In the genomic region with DNA sequence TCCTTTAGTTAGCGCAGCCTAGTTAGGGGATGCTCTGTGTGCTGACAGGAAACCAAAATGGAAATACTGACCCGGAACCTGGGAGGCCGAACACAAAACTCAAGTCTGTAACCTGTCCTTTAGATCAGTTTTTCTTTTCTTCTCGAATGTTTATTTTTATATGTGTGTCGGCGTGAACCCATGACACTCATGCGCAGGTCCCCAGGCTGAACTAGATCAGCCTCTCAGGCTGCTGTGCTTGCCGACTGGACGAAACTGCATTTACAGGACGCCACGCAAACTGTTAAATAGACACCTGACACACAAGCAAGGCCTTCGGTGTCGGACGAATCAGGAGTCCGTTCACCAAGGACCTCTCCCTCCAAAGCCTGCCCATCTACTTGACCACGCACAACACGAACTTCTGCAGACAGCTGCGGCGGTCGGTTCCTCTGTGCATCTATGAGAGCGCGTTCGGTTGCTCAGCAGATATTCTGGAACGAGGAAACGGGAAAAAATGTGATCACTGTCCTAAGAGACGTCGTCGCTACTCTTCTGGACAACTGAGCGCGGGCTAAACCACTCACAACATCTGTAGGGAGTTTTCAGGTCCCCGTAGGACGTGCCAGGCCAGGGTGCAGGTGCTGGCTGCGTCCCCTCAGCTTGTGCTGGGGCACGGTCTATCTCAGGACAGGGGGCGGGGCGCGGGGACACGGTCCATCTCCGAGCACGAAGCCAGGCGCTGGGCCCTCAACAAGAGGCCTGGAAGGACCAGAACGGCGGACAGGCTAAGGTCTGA, we compare ENCODE assay signal across 8 mouse cellular contexts. TPM values are rescaled to one million over a fixed set of nuclear protein-coding genes. Genes with fewer than 3 reads are reported as not detected.
DNase-seq lines count a peak whose midpoint lies in the region; ATAC-seq and TF ChIP-seq lines count a peak whose summit lies in the region.

No protein-coding gene starts in this region.

- ATAC-seq in forebrain, embryonic 16.5 days: peak; percentile 0; the same call in 1 of the 2 replicates
- ATAC-seq in liver, postnatal 0 days: peak; percentile 29

- H3K27me3 ChIP-seq in spleen, adult 2 months (ENCODE audit: control insufficient read depth, insufficient read depth, low read length): no peaks in the 10 kb centered on the region
- no peaks in the 10 kb centered on the region for H3K27me3 ChIP-seq in forebrain, embryonic 16.5 days (replicated peaks; ENCODE audit: control insufficient read depth, insufficient read depth, low read length)
- H3K27me3 ChIP-seq in liver, postnatal 0 days (ENCODE audit: insufficient read depth, low read length): no peaks in the 10 kb centered on the region

- no peak for TF ChIP-seq POLR2A in spleen, adult 2 months (IDR thresholded peaks at IDR 0.05; ENCODE audit: low read depth, low read length)

- no peak for TF ChIP-seq EP300 in liver, postnatal 0 days (IDR thresholded peaks at IDR 0.05; ENCODE audit: low read depth)

- peaks cover 5% of the 10 kb centered on the region for H3K4me1 ChIP-seq in spleen, adult 2 months (ENCODE audit: control insufficient read depth, insufficient read depth, insufficient read length)
- H3K4me1 ChIP-seq in forebrain, embryonic 16.5 days (replicated peaks; ENCODE audit: control insufficient read depth, insufficient read depth, low read length): peaks cover 24% of the 10 kb centered on the region
- H3K4me1 ChIP-seq in liver, postnatal 0 days (ENCODE audit: insufficient read depth): peaks cover 8% of the 10 kb centered on the region

- peak overlapping the region; percentile 97 for H3K9ac ChIP-seq in forebrain, embryonic 16.5 days (replicated peaks; ENCODE audit: low read depth, low read length)
- peak overlapping the region; percentile 65 for H3K9ac ChIP-seq in liver, postnatal 0 days (replicated peaks)

- intact Hi-C loops in gastrocnemius, adult 2 months (cut with DNase I): loop anchor here (5.0 to 10.0 kb wide), 4 partner anchors 62 to 1460 kb away; partner anchors contain the start of genes Eif4b, Letmd1 and Tfcp2

- 16% methylated on average over 43 of the region's 43 CpGs for WGBS in spleen, adult 2 months
- 11% methylated on average over 43 of the region's 43 CpGs for WGBS in forebrain, embryonic 16.5 days
- 10% methylated on average over 43 of the region's 43 CpGs for WGBS in liver, postnatal 0 days (ENCODE audit: insufficient replicate concordance)

- no peaks in the 10 kb centered on the region for H3K9me3 ChIP-seq in forebrain, embryonic 16.5 days (ENCODE audit: control insufficient read depth, low read length)
- no peaks in the 10 kb centered on the region for H3K9me3 ChIP-seq in liver, postnatal 0 days (ENCODE audit: low read length)

- peak overlapping the region; percentile 90 for H3K4me3 ChIP-seq in gastrocnemius, adult 2 months
- peak overlapping the region; percentile 66 for H3K4me3 ChIP-seq in spleen, adult 2 months (ENCODE audit: extremely low read depth, insufficient read depth, insufficient read length)
- H3K4me3 ChIP-seq in forebrain, embryonic 16.5 days (replicated peaks; ENCODE audit: low read length): peak overlapping the region; percentile 94
- peak overlapping the region; percentile 99 for H3K4me3 ChIP-seq in liver, postnatal 0 days (ENCODE audit: low read depth, low read length)

- H3K4me2 ChIP-seq in forebrain, embryonic 16.5 days (ENCODE audit: low read length): peak overlapping the region; percentile 81
- H3K4me2 ChIP-seq in liver, postnatal 0 days (ENCODE audit: low read depth, low read length): peak overlapping the region; percentile 75

- TF ChIP-seq CTCF in gastrocnemius, adult 2 months (IDR thresholded peaks at IDR 0.05): no peak
- TF ChIP-seq CTCF in spleen, adult 2 months (IDR thresholded peaks at IDR 0.05; ENCODE audit: extremely low read depth, insufficient read depth, insufficient read length, insufficient replicate concordance): no peak
- TF ChIP-seq CTCF in liver, postnatal 0 days (IDR thresholded peaks at IDR 0.05; ENCODE audit: low read depth): peak; percentile 2; the same call in 1 of the 2 replicates

- H3K36me3 ChIP-seq in spleen, adult 2 months (ENCODE audit: control insufficient read depth, insufficient read depth, low read length): peaks cover 16% of the 10 kb centered on the region
- peaks cover 11% of the 10 kb centered on the region for H3K36me3 ChIP-seq in forebrain, embryonic 16.5 days (ENCODE audit: control insufficient read depth, insufficient read depth)
- H3K36me3 ChIP-seq in liver, postnatal 0 days (replicated peaks; ENCODE audit: insufficient read depth, low read length): peaks cover 25% of the 10 kb centered on the region

- no peak for DNase-seq in gastrocnemius, adult 2 months
- no peak for DNase-seq in gastrocnemius, postnatal 10 days
- no peak for DNase-seq in spleen, adult 2 months (ENCODE audit: low read depth in 1 of 2, low spot score in 2 of 2)
- DNase-seq in spleen, postnatal 4 days (ENCODE audit: low spot score in 2 of 2): no peak
- DNase-seq in liver, postnatal 0 days: no peak
- DNase-seq in right cerebral cortex, adult 18-20 months: no peak
- DNase-seq in kidney, postnatal 4 days: no peak

- H3K27ac ChIP-seq in gastrocnemius, adult 2 months: peak overlapping the region; percentile 100
- H3K27ac ChIP-seq in spleen, adult 2 months (ENCODE audit: insufficient read depth, low read length): peak overlapping the region; percentile 90
- peak overlapping the region; percentile 96 for H3K27ac ChIP-seq in forebrain, embryonic 16.5 days (ENCODE audit: low read length)
- H3K27ac ChIP-seq in liver, postnatal 0 days (ENCODE audit: low read depth): peak overlapping the region; percentile 91

RNA-seq across cellular contexts. Expression of gene Dazap2, which starts 0.7 kb away (rescaled TPM):
- total RNA-seq in gastrocnemius, adult 2 months (2021): 10 to 100 TPM; 61.3 to 72.4 TPM
- total RNA-seq in gastrocnemius, postnatal 10 days (2021): 10 to 100 TPM; 64.8 to 67.8 TPM
- polyA plus RNA-seq in spleen, adult 2 months (2012; rRNA removed): 612 and 971 TPM in 2 replicates
- polyA plus RNA-seq in forebrain, embryonic 16.5 days (2015; fragmentation: Nextera tagmentation; extraction: Ambion mirVana): 152 and 164 TPM in 2 replicates
- polyA plus RNA-seq in liver, postnatal 0 days (2015; fragmentation: Nextera tagmentation; extraction: Ambion mirVana): 145 and 146 TPM in 2 replicates

RNA-seq across cellular contexts. Expression of gene Pou6f1, which starts 14.6 kb away (rescaled TPM):
- total RNA-seq in gastrocnemius, adult 2 months (2021): 10 to 100 TPM; 12.9 to 13.1 TPM
- total RNA-seq in gastrocnemius, postnatal 10 days (2021): 10 to 100 TPM; 11.1 to 13.2 TPM
- 31.8 and 38.4 TPM in 2 replicates for polyA plus RNA-seq in spleen, adult 2 months (2012; rRNA removed)
- 52.7 and 53.2 TPM in 2 replicates for polyA plus RNA-seq in forebrain, embryonic 16.5 days (2015; fragmentation: Nextera tagmentation; extraction: Ambion mirVana)
- 0.74 and 0.79 TPM in 2 replicates for polyA plus RNA-seq in liver, postnatal 0 days (2015; fragmentation: Nextera tagmentation; extraction: Ambion mirVana)

RNA-seq across cellular contexts. Expression of gene Smagp, which starts 22.3 kb away (rescaled TPM):
- total RNA-seq in gastrocnemius, adult 2 months (2021): 1 to 10 TPM; 1.9 to 3.5 TPM
- 1 to 10 TPM; 6.5 to 8.6 TPM for total RNA-seq in gastrocnemius, postnatal 10 days (2021)
- 29.2 and 33.1 TPM in 2 replicates for polyA plus RNA-seq in spleen, adult 2 months (2012; rRNA removed)
- polyA plus RNA-seq in forebrain, embryonic 16.5 days (2015; fragmentation: Nextera tagmentation; extraction: Ambion mirVana): 2.4 and 3.3 TPM in 2 replicates
- polyA plus RNA-seq in liver, postnatal 0 days (2015; fragmentation: Nextera tagmentation; extraction: Ambion mirVana): 21.7 and 24.8 TPM in 2 replicates

RNA-seq across cellular contexts. Expression of gene Bin2, which starts 54.9 kb away (rescaled TPM):
- total RNA-seq in gastrocnemius, adult 2 months (2021): under 1 TPM in 1 of 2 experiments, not detected in 1; 0.69 TPM
- 1 to 10 TPM in 1 of 2 experiments, under 1 TPM in 1; 0.59 to 2.0 TPM for total RNA-seq in gastrocnemius, postnatal 10 days (2021)
- 101 TPM in 2 replicates for polyA plus RNA-seq in spleen, adult 2 months (2012; rRNA removed)
- polyA plus RNA-seq in forebrain, embryonic 16.5 days (2015; fragmentation: Nextera tagmentation; extraction: Ambion mirVana): 0.65 and 0.70 TPM in 2 replicates
- polyA plus RNA-seq in liver, postnatal 0 days (2015; fragmentation: Nextera tagmentation; extraction: Ambion mirVana): 16.2 and 20.3 TPM in 2 replicates

Comparison
In these comparisons a context has a peak if more than half of its experiments do, and no peak if none do; other contexts are left out.
1. RNA of gene Pou6f1, which starts 14.6 kb away (polyA plus RNA-seq): 52.7 to 53.2 TPM in forebrain, embryonic 16.5 days and 31.8 to 38.4 TPM in spleen, adult 2 months; 0.74 to 0.79 TPM in liver, postnatal 0 days; every median in the first group is over 10 times any median in the second.
2. Peak in every context shown above with its lines, with median percentiles within 50 percentile points of each other: H3K27ac ChIP-seq and H3K4me3 ChIP-seq.